Mouse (Mus musculus) megakaryocyte, embryonic 14.5 days (primary cell): ENCODE measurements around the gene Hdac4. TPM values are rescaled to one million over a fixed set of nuclear protein-coding genes. Genes with fewer than 3 reads are reported as not detected.

Experiments
- H3K27me3 ChIP-seq: replicated peaks from 2 replicates; pipeline ENCODE3; 2012; ENCODE audit warnings: inconsistent platforms
- H3K36me3 ChIP-seq: replicated peaks from 2 replicates; pipeline ENCODE3; 2012; ENCODE audit warnings: low read length, inconsistent platforms, mixed read lengths
- H3K4me1 ChIP-seq: 2 replicates; pipeline ENCODE4 v1.6.1; 2012; ENCODE audit warnings: inconsistent platforms
- H3K4me3 ChIP-seq: replicated peaks from 2 replicates; pipeline ENCODE3; 2012; ENCODE audit warnings: moderate library complexity, mild to moderate bottlenecking, inconsistent platforms
- H3K9me3 ChIP-seq: 2 replicates; pipeline ENCODE4 v1.6.1; 2012; ENCODE audit warnings: inconsistent platforms
- FLI1 ChIP-seq: IDR thresholded peaks from 2 replicates; pipeline ENCODE4 v1.6.1; 2012; ENCODE audit warnings: low read length, inconsistent platforms, mixed read lengths
- GATA1 ChIP-seq: IDR thresholded peaks from 3 replicates; pipeline ENCODE4 v1.6.1; 2012; ENCODE audit warnings: mixed read lengths, low read length, inconsistent platforms, borderline replicate concordance
- polyA plus RNA-seq: library from polyadenylated mRNA; stranded (reverse); fragments of >175 nt; gene quantifications from 2 replicates; pipeline ENCODE4 v1.2.3, GENCODE M21; 2012; ENCODE audit warnings: low replicate concordance; ENCODE audit not compliant: insufficient read depth

The Hdac4 gene
- polyA plus RNA-seq, 1 experiment: 3.6 TPM

GRCm38 (mm10) chr1:91935171-91935570, 260.3 kb downstream of the Hdac4 start:
- H3K4me3 ChIP-seq: no peak overlapping the region

DNA sequence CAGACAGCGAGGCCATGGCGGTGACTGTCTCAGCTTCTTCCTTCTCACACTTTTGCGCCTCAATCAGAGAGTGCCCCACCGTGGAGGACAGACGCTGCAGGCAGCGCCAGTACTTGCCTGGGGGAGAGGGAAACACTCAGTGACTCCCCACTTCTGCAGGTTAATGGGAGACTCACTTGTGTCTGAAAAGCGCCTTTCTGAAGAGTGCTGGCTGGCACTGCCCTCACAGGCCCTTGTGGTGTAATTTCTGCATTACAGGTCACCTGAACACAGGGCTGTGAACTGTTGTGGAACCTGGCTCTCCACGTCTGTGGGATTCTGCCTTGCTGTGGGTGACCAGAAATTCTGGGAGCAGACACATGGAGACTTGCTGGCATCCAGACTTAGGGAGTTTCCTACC, 261.8 kb downstream of the Hdac4 start:
- H3K9me3 ChIP-seq: no peaks in the 10 kb centered on the region
- TF ChIP-seq FLI1 (no peak), GATA1 (no peak)
- H3K27me3 ChIP-seq: no peaks in the 10 kb centered on the region
- H3K4me3 ChIP-seq: no peak overlapping the region
- H3K4me1 ChIP-seq: peaks cover 7% of the 10 kb centered on the region
- H3K36me3 ChIP-seq: peaks cover 77% of the 10 kb centered on the region

More at GRCm38 (mm10) chr1:91935171-91935570, 260.3 kb downstream of the Hdac4 start:
- Histone ChIP-seq H3K4me1 (peaks cover 7% of the 10 kb centered on the region), H3K27me3 (no peaks in the 10 kb centered on the region), H3K36me3 (peaks cover 73% of the 10 kb centered on the region), H3K9me3 (no peaks in the 10 kb centered on the region)
- TF ChIP-seq GATA1: no peak
- no peak for TF ChIP-seq FLI1

DNA sequence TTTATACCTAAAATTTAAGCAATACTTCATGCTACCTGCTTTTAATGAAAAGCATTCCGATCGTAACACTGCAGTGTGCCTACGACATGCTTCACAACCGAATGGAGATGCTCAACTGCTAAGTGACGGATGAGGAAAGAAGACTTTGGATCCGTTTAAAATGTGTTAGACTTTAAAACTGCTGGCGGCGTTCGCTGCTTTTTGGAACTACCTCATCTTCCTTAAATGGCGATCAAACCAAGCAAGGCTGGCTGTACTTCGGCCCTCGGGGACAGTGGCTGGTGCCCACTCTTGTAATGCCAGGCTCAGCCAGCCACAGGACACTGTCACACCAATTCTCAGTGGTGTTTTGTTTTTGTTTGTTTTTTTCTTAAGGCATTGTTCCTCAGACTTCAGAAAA, 263.3 kb downstream of the Hdac4 start:
- Histone ChIP-seq H3K9me3 (no peaks in the 10 kb centered on the region), H3K4me3 (no peak overlapping the region), H3K36me3 (peaks cover 70% of the 10 kb centered on the region), H3K4me1 (peaks cover 5% of the 10 kb centered on the region), H3K27me3 (no peaks in the 10 kb centered on the region)
- no peak for TF ChIP-seq GATA1
- TF ChIP-seq FLI1: no peak

DNA sequence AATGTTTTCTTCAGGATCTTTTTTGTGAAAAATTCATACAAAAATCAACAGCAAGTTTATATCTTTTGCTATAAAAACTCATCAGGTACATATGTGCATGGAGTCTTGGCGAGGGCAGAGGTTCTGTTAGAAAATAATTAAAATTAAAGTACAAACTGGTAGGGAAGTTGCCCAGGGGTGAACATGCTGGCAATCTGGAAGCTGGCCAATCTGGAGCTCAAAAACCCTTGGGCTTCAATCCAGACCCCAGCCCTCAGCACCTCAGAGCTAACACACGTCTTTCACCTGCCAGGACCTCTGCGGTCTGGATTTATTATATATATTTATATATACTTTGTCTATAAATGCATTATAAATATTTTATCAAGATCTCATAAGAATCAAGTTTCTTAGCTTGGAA, 263.7 kb downstream of the Hdac4 start:
- TF ChIP-seq GATA1: no peak
- no peak for TF ChIP-seq FLI1
- H3K4me3 ChIP-seq: no peak overlapping the region
- H3K27me3 ChIP-seq: no peaks in the 10 kb centered on the region
- H3K36me3 ChIP-seq: peaks cover 67% of the 10 kb centered on the region
- H3K4me1 ChIP-seq: peaks cover under 1% of the 10 kb centered on the region; the same call in 1 of the 2 replicates
- no peaks in the 10 kb centered on the region for H3K9me3 ChIP-seq

DNA sequence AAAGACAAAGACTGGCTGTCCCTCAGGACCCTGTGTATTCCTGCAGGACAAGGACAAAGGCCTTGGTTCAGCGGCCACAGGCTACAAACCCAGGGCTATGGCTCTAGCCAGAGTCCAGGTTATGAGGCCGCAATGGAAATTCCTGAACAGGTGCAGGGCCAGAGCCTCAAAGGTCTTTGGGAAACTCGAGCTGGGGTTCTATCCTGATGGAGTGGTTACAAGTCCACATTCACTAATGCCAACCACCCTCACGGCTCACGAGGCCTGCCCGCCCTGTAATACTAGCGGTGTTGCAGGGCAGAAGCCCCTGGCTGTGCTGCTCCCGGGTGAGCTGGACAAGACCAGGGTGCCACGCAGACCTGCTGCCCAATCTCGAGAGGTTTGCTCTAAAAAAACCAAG, 264.3 kb downstream of the Hdac4 start:
- TF ChIP-seq GATA1 (no peak), FLI1 (no peak)
- peaks cover 61% of the 10 kb centered on the region for H3K36me3 ChIP-seq
- H3K27me3 ChIP-seq: peaks cover 3% of the 10 kb centered on the region
- H3K4me3 ChIP-seq: no peak overlapping the region
- H3K9me3 ChIP-seq: no peaks in the 10 kb centered on the region
- no peaks in the 10 kb centered on the region for H3K4me1 ChIP-seq

DNA sequence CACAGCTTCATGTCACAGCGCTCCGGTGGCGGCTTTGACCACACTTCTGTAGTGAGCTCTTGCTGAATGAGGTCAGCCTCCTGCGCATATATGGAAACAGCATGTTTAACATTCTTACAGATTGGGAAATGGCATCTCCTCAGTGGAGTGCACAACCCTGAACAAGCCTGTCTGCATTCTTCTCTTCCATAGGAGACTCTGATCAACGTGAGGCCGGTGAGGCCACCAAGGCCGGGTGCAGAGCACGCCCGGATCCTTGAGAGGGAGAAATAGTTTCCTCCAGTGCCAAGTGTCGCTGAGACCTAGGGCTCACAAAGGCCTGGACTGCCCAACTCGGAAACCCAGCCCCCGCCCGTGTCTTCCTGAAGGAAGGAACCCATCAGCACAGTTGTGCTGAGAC, 266.4 kb downstream of the Hdac4 start:
- no peak overlapping the region for H3K4me3 ChIP-seq
- H3K27me3 ChIP-seq: peaks cover 8% of the 10 kb centered on the region
- TF ChIP-seq GATA1: no peak
- TF ChIP-seq FLI1: no peak

GRCm38 (mm10) chr1:91927536-91928315, 267.8 kb downstream of the Hdac4 start:
- H3K36me3 ChIP-seq: peaks cover 28% of the 10 kb centered on the region
- H3K4me1 ChIP-seq: no peaks in the 10 kb centered on the region

More for the DNA sequence above, 266.4 kb downstream of the Hdac4 start:
- H3K36me3 ChIP-seq: peaks cover 41% of the 10 kb centered on the region
- H3K4me1 ChIP-seq: no peaks in the 10 kb centered on the region
- H3K9me3 ChIP-seq: no peaks in the 10 kb centered on the region

GRCm38 (mm10) chr1:91923567-91923966, 271.9 kb downstream of the Hdac4 start:
- no peak for TF ChIP-seq FLI1
- no peak for TF ChIP-seq GATA1
- no peaks in the 10 kb centered on the region for H3K9me3 ChIP-seq
- no peaks in the 10 kb centered on the region for H3K4me1 ChIP-seq

More at GRCm38 (mm10) chr1:91927536-91928315, 267.8 kb downstream of the Hdac4 start:
- no peak for TF ChIP-seq GATA1
- TF ChIP-seq FLI1: no peak
- Histone ChIP-seq H3K4me3 (no peak overlapping the region), H3K9me3 (no peaks in the 10 kb centered on the region), H3K27me3 (peaks cover 8% of the 10 kb centered on the region)

DNA sequence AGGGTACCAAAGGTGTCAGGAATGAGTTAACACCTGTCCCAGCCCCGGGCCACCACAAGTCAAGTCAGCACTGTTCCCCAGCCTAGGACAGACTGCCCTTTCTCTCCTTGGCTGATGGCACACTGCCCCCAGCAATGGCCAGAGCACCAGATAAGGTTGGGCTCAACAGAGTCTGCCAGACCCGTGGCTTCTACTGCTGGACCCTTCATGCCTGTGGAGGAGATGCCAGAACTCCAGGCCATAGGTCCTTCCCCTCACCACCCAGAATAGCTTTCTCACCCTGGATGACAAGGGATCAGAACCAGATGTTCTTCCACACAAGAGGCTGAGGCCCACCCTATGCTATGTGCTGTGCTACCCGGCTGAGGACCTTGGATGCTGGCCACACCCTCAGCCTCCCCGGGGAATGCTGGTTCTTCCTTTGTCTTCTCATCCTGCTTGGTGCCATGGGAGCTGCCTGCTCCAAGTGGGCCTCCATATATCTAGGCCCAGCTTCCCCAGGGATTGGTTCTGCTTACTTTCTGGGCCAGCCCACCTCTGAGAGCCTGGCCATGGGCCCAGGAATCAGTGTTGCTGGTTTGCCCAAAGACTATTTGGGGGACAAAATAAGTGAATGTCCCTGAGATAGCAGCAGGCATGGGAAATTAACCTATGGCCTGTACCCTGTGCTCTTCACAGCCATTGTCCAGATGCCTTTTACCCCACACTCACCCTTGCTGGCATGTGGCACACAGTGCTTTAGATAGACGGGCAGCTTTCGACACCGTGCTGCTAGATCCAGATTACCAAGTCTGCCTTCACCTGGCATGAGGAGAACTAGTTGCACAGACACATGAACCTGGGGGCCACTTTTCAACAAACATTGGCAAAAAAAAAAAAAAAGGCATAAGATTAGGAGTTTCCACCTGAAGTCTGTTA, 273.0 kb downstream of the Hdac4 start:
- TF ChIP-seq GATA1 (no peak), FLI1 (no peak)
- Histone ChIP-seq H3K9me3 (no peaks in the 10 kb centered on the region), H3K36me3 (no peaks in the 10 kb centered on the region), H3K4me3 (no peak overlapping the region), H3K4me1 (no peaks in the 10 kb centered on the region), H3K27me3 (peaks cover 25% of the 10 kb centered on the region)

More at GRCm38 (mm10) chr1:91923567-91923966, 271.9 kb downstream of the Hdac4 start:
- Histone ChIP-seq H3K4me3 (no peak overlapping the region), H3K27me3 (peaks cover 20% of the 10 kb centered on the region), H3K36me3 (peaks cover 3% of the 10 kb centered on the region)

DNA sequence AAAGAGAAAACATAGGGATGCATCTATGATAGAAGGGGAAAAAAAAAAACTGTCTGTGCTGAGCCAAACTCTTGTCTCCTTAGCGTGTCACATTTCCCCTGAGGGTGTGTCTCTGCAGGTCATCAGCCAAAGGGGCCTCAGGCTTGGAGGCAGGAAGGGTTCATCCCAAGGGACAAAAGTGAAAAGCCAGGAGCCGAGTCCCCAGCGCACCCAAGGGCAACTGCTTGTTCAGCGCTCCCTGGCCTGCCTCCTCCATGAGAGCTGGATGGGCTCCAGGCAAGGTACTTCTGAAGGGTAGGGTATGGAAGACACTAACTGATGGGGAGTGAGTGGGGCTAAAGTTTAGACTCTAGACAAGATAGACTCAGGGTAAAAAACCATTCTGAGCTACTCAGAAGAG, 273.8 kb downstream of the Hdac4 start:
- Histone ChIP-seq H3K4me3 (no peak overlapping the region), H3K36me3 (no peaks in the 10 kb centered on the region), H3K4me1 (no peaks in the 10 kb centered on the region), H3K9me3 (no peaks in the 10 kb centered on the region), H3K27me3 (peaks cover 25% of the 10 kb centered on the region)
- TF ChIP-seq FLI1 (no peak), GATA1 (no peak)
